ENCODE assay signal across 18 mouse cellular contexts in genomic region chr6:108451536-108451935, GRCm38 (mm10).
A peak's percentile ranks its signal among the peaks of the same experiment; 100 is the strongest.
DNase-seq lines count a peak whose midpoint lies in the region; ATAC-seq and TF ChIP-seq lines count a peak whose summit lies in the region.
"Had no signal": no experiment of that assay in that cellular context is flagged by ENCODE, and none has a peak within 500 bp of the region (broad histone marks: within the 10 kb centered on the region; RNA-seq: fewer than 3 reads in every experiment).

No protein-coding gene starts in this region.

- ATAC-seq in cerebellum, adult (ENCODE audit: insufficient number of reproducible peaks, low FRiP score, low TSS enrichment) = no peak
- ATAC-seq: forebrain, postnatal 0 days had no signal

- DNase-seq in cerebellum, adult 9-10 months = peak; percentile 66
- peak; percentile 70 to 73 for DNase-seq in lung, adult 18-20 months
- no peak for DNase-seq in lung, postnatal 4 days
- DNase-seq in lung, adult 2 months = peak; percentile 49
- no peak for DNase-seq in thymus, postnatal 4 days
- DNase-seq in embryo, embryonic 10 days (ENCODE audit: low spot score) = no peak
- DNase-seq: forebrain, postnatal 0 days; heart, postnatal 36 days; kidney, adult 2 months; kidney, postnatal 14 days; left cerebral cortex, postnatal 4 days; right cerebral cortex, postnatal 4 days; thymus, postnatal 36 days had no signal

- TF ChIP-seq CTCF in lung, adult 2 months (IDR thresholded peaks at IDR 0.05; ENCODE audit: insufficient read depth, low read length) = no peak

- H3K4me3 ChIP-seq in lung, adult 2 months (replicated peaks; ENCODE audit: extremely low read depth, low read depth, low read length) = no peak overlapping the region
- H3K4me3 ChIP-seq: embryonic facial prominence, embryonic 12.5 days; heart, embryonic 12.5 days; midbrain, embryonic 10.5 days; neural tube, embryonic 13.5 days had no signal

- 42% methylated on average over 2 of the region's 2 CpGs for WGBS in lung, adult 2 months

- no peak for TF ChIP-seq POLR2A in lung, adult 2 months (IDR thresholded peaks at IDR 0.05; ENCODE audit: borderline replicate concordance, extremely low read depth, low read depth, low read length)

- peaks cover 15% of the 10 kb centered on the region for H3K4me1 ChIP-seq in lung, adult 2 months (ENCODE audit: control insufficient read depth, insufficient read depth, low read length)

Comparison
In these comparisons a context has a peak if more than half of its experiments do, and no peak if none do; other contexts are left out.
1. DNase-seq: peak in cerebellum, adult 9-10 months (single experiment), lung, adult 18-20 months (2 of 2) and lung, adult 2 months (single experiment); none in lung, postnatal 4 days (0 of 2), thymus, postnatal 4 days (single experiment) and embryo, embryonic 10 days (single experiment).